Mouse (Mus musculus) heart, postnatal 14 days (tissue): ENCODE results near the gene Mrpl58. TPM values are rescaled to one million over a fixed set of nuclear protein-coding genes. Genes with fewer than 3 reads are reported as not detected.
A peak's percentile ranks its signal among the peaks of the same experiment; 100 is the strongest.

Experiments
- DNase-seq, 2 experiments: peaks; one replicate each; pipeline ENCODE4 v3.0.0; 2021 to 2022
- intact Hi-C: fragments of 180-260 bp; cut with DNase I; formaldehyde crosslinking; loops from one replicate; pipeline ENCODE4 v1.15.1; 2025
- total RNA-seq, 2 experiments: library from RNA; stranded (reverse); gene quantifications; 2 replicates each; pipeline ENCODE4 v1.2.3; 2021

Mrpl58 gene
- total RNA-seq, 2 experiments from 2014 or later, result 128 to 140 TPM

- intact Hi-C loops, result loop anchor here (5.0 kb wide), 1 partner anchor 116 kb away; the partner anchor contains the start of gene Sumo2
- no peak for DNase-seq
These were observed 17.8 kb downstream of the Mrpl58 start for GRCm38 (mm10) chr11:115421328-115421727.

GRCm38 (mm10) chr11:115421972-115422371 lies 18.4 kb downstream of the Mrpl58 start:
- intact Hi-C loops, result loop anchor here (5.0 kb wide), 1 partner anchor 115 kb away; the partner anchor contains the start of gene Sumo2
- DNase-seq, result no peak

GRCm38 (mm10) chr11:115423091-115423490 lies 19.5 kb downstream of the Mrpl58 start:
- no peak for DNase-seq
- intact Hi-C loops, result loop anchor here (5.0 kb wide), 1 partner anchor 114 kb away; the partner anchor contains the start of gene Sumo2

GRCm38 (mm10) chr11:115424666-115425065 lies 21.1 kb downstream of the Mrpl58 start:
- no peak for DNase-seq

GRCm38 (mm10) chr11:115425671-115426070 lies 22.1 kb downstream of the Mrpl58 start:
- DNase-seq, result no peak
- intact Hi-C loops, result loop anchor here (5.0 kb wide), 1 partner anchor 68 kb away; no protein-coding TSS in a partner anchor

More at GRCm38 (mm10) chr11:115424666-115425065, 21.1 kb downstream of the Mrpl58 start:
- intact Hi-C loops, result loop anchor here (5.0 kb wide), 2 partner anchors 67 to 113 kb away; partner anchors contain the start of gene Sumo2

- DNase-seq, result peak; percentile 74 to 81
- intact Hi-C loops, result loop anchor here (2.0 to 5.0 kb wide), 2 partner anchors 45 to 70 kb away; no protein-coding TSS in a partner anchor
These were observed 24.2 kb downstream of the Mrpl58 start for GRCm38 (mm10) chr11:115427482-115428331.

- intact Hi-C loops, result loop anchor here (2.0 to 5.0 kb wide), 2 partner anchors 43 to 72 kb away; no protein-coding TSS in a partner anchor
These were observed 25.8 kb downstream of the Mrpl58 start for GRCm38 (mm10) chr11:115429307-115429706.

GRCm38 (mm10) chr11:115430561-115430960 lies 27.0 kb downstream of the Mrpl58 start:
- intact Hi-C loops, result no loop called here
- DNase-seq, result no peak

More at GRCm38 (mm10) chr11:115429307-115429706, 25.8 kb downstream of the Mrpl58 start:
- peak in 1 of 2 experiments; percentile 34 for DNase-seq

GRCm38 (mm10) chr11:115432814-115433213 lies 29.3 kb downstream of the Mrpl58 start:
- DNase-seq, result no peak
- intact Hi-C loops, result no loop called here

GRCm38 (mm10) chr11:115433342-115433741 lies 29.8 kb downstream of the Mrpl58 start:
- DNase-seq, result no peak
- intact Hi-C loops, result no loop called here

- intact Hi-C loops, result no loop called here
- peak; percentile 37 to 57 for DNase-seq
These were observed 32.2 kb downstream of the Mrpl58 start for GRCm38 (mm10) chr11:115435596-115436337.

GRCm38 (mm10) chr11:115437571-115438122 lies 34.1 kb downstream of the Mrpl58 start:
- intact Hi-C loops, result no loop called here
- no peak for DNase-seq

- no peak for DNase-seq
- intact Hi-C loops, result no loop called here
These were observed 35.8 kb downstream of the Mrpl58 start for GRCm38 (mm10) chr11:115439326-115439725.

- no peak for DNase-seq
- intact Hi-C loops, result no loop called here
These were observed 36.5 kb downstream of the Mrpl58 start, which contains the start of gene Trim80 for GRCm38 (mm10) chr11:115439906-115440595. Trim80 (plus strand) TSS chr11:115440545.

GRCm38 (mm10) chr11:115441417-115441816 lies 37.9 kb downstream of the Mrpl58 start:
- DNase-seq, result no peak
- intact Hi-C loops, result no loop called here

- peak in 1 of 2 experiments; percentile 58 for DNase-seq
- intact Hi-C loops, result no loop called here
These were observed 43.4 kb downstream of the Mrpl58 start for GRCm38 (mm10) chr11:115446906-115447305.

GRCm38 (mm10) chr11:115447321-115447885 lies 43.9 kb downstream of the Mrpl58 start:
- no peak for DNase-seq
- intact Hi-C loops, result no loop called here

GRCm38 (mm10) chr11:115448075-115448474 lies 44.5 kb downstream of the Mrpl58 start:
- no peak for DNase-seq
- intact Hi-C loops, result no loop called here

- intact Hi-C loops, result no loop called here
- no peak for DNase-seq
These were observed 45.4 kb downstream of the Mrpl58 start for GRCm38 (mm10) chr11:115448998-115449397.
